Mouse (Mus musculus): ENCODE measurements around the gene Smc5. TPM values are rescaled to one million over a fixed set of nuclear protein-coding genes. Genes with fewer than 3 reads are reported as not detected.

Gene Smc5
- polyA plus RNA-seq, 1 experiment from 2014 or later, result 21.2 TPM

DNA sequence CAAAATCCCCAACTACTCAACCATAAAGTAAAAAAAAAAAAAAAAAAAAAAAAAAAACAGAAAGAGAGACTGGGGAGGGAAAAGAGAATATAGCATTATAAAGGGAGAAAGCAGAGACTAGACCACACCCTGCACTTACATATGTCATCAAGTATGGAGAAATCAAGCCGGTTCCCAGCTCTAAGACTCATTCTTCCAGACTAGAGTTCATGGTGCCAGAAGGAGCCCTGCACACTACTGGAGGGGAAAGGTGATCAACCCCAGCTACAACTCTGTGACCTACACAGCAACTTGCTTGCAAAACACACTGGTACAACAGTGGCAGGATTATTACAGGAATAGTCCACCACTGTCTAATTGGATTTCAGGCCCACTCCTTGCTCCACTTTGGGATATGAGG lies 84.0 kb downstream of the Smc5 start:
- H3K4me1 ChIP-seq (replicated peaks), result no peaks in the 10 kb centered on the region
- no peak for ATAC-seq (replicated peaks; ENCODE audit: insufficient number of reproducible peaks, insufficient read depth, low FRiP score, low read depth)
- H3K4me3 ChIP-seq, result no peak overlapping the region
- no peak overlapping the region for H3K9ac ChIP-seq
- H3K4me2 ChIP-seq, result no peak overlapping the region
- WGBS, result 21% methylated on average over 1 of the region's 1 CpGs
- H3K36me3 ChIP-seq, result no peaks in the 10 kb centered on the region; the same call in 1 of the 2 replicates
- no peaks in the 10 kb centered on the region for H3K9me3 ChIP-seq (replicated peaks)
- H3K27ac ChIP-seq, result no peak overlapping the region
- H3K27me3 ChIP-seq, result no peaks in the 10 kb centered on the region

GRCm38 (mm10) chr19:23188986-23189385 lies 84.7 kb downstream of the Smc5 start:
- H3K4me2 ChIP-seq, result no peak overlapping the region
- H3K27me3 ChIP-seq, result no peaks in the 10 kb centered on the region
- H3K9me3 ChIP-seq (replicated peaks), result no peaks in the 10 kb centered on the region
- H3K9ac ChIP-seq, result no peak overlapping the region
- H3K27ac ChIP-seq, result no peak overlapping the region
- ATAC-seq (replicated peaks; ENCODE audit: insufficient number of reproducible peaks, insufficient read depth, low FRiP score, low read depth), result no peak
- no peaks in the 10 kb centered on the region; the same call in 1 of the 2 replicates for H3K36me3 ChIP-seq
- no peaks in the 10 kb centered on the region for H3K4me1 ChIP-seq (replicated peaks)
- no peak overlapping the region for H3K4me3 ChIP-seq
- WGBS, result 85% methylated on average over 7 of the region's 7 CpGs

DNA sequence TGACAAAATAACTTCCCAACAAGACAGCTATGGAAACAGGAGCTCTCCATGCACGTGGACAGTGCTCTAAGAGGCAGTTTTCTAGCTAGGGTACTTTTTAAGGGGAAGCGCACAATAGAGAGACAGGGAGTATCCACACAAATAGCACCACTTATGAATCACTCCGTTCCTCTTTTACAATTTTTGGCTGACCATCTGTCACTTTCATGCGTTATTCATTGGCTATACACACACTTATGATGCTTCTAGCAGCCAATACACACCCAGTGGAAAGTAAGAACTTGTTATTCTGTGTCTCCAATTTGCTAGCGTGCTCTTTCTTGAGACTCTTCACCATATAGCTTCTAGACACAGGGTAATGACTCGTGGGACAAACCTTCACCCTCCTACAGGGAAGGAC lies 86.0 kb downstream of the Smc5 start:
- no peaks in the 10 kb centered on the region for H3K27me3 ChIP-seq
- no peak overlapping the region for H3K27ac ChIP-seq
- no peak overlapping the region for H3K4me3 ChIP-seq
- H3K4me2 ChIP-seq, result no peak overlapping the region
- 88% methylated on average over 6 of the region's 6 CpGs for WGBS
- no peak for ATAC-seq (replicated peaks; ENCODE audit: insufficient number of reproducible peaks, insufficient read depth, low FRiP score, low read depth)
- H3K9me3 ChIP-seq (replicated peaks), result no peaks in the 10 kb centered on the region
- no peaks in the 10 kb centered on the region; the same call in 1 of the 2 replicates for H3K36me3 ChIP-seq
- no peaks in the 10 kb centered on the region for H3K4me1 ChIP-seq (replicated peaks)
- H3K9ac ChIP-seq, result no peak overlapping the region

- Histone ChIP-seq H3K4me3 (no peak overlapping the region), H3K36me3 (no peaks in the 10 kb centered on the region), H3K4me1 (replicated peaks) (no peaks in the 10 kb centered on the region), H3K27me3 (no peaks in the 10 kb centered on the region), H3K9ac (no peak overlapping the region), H3K27ac (no peak overlapping the region), H3K4me2 (no peak overlapping the region), H3K9me3 (replicated peaks) (no peaks in the 10 kb centered on the region)
- ATAC-seq (replicated peaks; ENCODE audit: insufficient number of reproducible peaks, insufficient read depth, low FRiP score, low read depth), result no peak
- WGBS, result 82% methylated on average over 4 of the region's 4 CpGs
Measured at GRCm38 (mm10) chr19:23184068-23184467, 89.6 kb downstream of the Smc5 start.

GRCm38 (mm10) chr19:23183493-23183892 lies 90.2 kb downstream of the Smc5 start:
- ATAC-seq (replicated peaks; ENCODE audit: insufficient number of reproducible peaks, insufficient read depth, low FRiP score, low read depth), result no peak
- H3K9me3 ChIP-seq (replicated peaks), result no peaks in the 10 kb centered on the region
- H3K4me1 ChIP-seq (replicated peaks), result no peaks in the 10 kb centered on the region
- no peak overlapping the region for H3K4me2 ChIP-seq
- no peak overlapping the region for H3K9ac ChIP-seq
- H3K4me3 ChIP-seq, result no peak overlapping the region
- WGBS, result 93% methylated on average over 4 of the region's 4 CpGs
- no peaks in the 10 kb centered on the region for H3K27me3 ChIP-seq
- H3K27ac ChIP-seq, result no peak overlapping the region
- H3K36me3 ChIP-seq, result no peaks in the 10 kb centered on the region

- Histone ChIP-seq H3K27ac (no peak overlapping the region), H3K4me3 (no peak overlapping the region), H3K9me3 (replicated peaks) (no peaks in the 10 kb centered on the region), H3K36me3 (no peaks in the 10 kb centered on the region), H3K4me2 (no peak overlapping the region), H3K27me3 (no peaks in the 10 kb centered on the region), H3K9ac (no peak overlapping the region), H3K4me1 (replicated peaks) (no peaks in the 10 kb centered on the region)
- no peak for ATAC-seq (replicated peaks; ENCODE audit: insufficient number of reproducible peaks, insufficient read depth, low FRiP score, low read depth)
- WGBS, result 91% methylated on average over 3 of the region's 3 CpGs
Measured at GRCm38 (mm10) chr19:23178533-23178932, 95.2 kb downstream of the Smc5 start.

- 53% methylated on average over 2 of the region's 2 CpGs for WGBS
- no peaks in the 10 kb centered on the region for H3K9me3 ChIP-seq (replicated peaks)
- ATAC-seq (replicated peaks; ENCODE audit: insufficient number of reproducible peaks, insufficient read depth, low FRiP score, low read depth), result no peak
- H3K27me3 ChIP-seq, result no peaks in the 10 kb centered on the region
- H3K4me3 ChIP-seq, result no peak overlapping the region
- no peaks in the 10 kb centered on the region for H3K4me1 ChIP-seq (replicated peaks)
- H3K9ac ChIP-seq, result no peak overlapping the region
- no peak overlapping the region for H3K27ac ChIP-seq
- H3K4me2 ChIP-seq, result no peak overlapping the region
- H3K36me3 ChIP-seq, result no peaks in the 10 kb centered on the region
Measured at GRCm38 (mm10) chr19:23175511-23175910, 98.2 kb downstream of the Smc5 start.

- no peak for ATAC-seq (replicated peaks; ENCODE audit: insufficient number of reproducible peaks, insufficient read depth, low FRiP score, low read depth)
- H3K4me1 ChIP-seq (replicated peaks), result no peaks in the 10 kb centered on the region
- no peaks in the 10 kb centered on the region for H3K27me3 ChIP-seq
- H3K27ac ChIP-seq, result no peak overlapping the region
- no peaks in the 10 kb centered on the region for H3K36me3 ChIP-seq
- no peaks in the 10 kb centered on the region for H3K9me3 ChIP-seq (replicated peaks)
- no peak overlapping the region for H3K9ac ChIP-seq
- 61% methylated on average over 3 of the region's 3 CpGs for WGBS
- no peak overlapping the region for H3K4me3 ChIP-seq
- H3K4me2 ChIP-seq, result no peak overlapping the region
Measured at GRCm38 (mm10) chr19:23175090-23175489, 98.6 kb downstream of the Smc5 start.

- Histone ChIP-seq H3K4me2 (no peak overlapping the region), H3K9me3 (replicated peaks) (no peaks in the 10 kb centered on the region), H3K9ac (no peak overlapping the region), H3K4me1 (replicated peaks) (no peaks in the 10 kb centered on the region), H3K27me3 (no peaks in the 10 kb centered on the region), H3K27ac (no peak overlapping the region), H3K4me3 (no peak overlapping the region), H3K36me3 (no peaks in the 10 kb centered on the region)
- 95% methylated on average over 2 of the region's 2 CpGs for WGBS
- ATAC-seq (replicated peaks; ENCODE audit: insufficient number of reproducible peaks, insufficient read depth, low FRiP score, low read depth), result no peak
Measured at GRCm38 (mm10) chr19:23171136-23171535, 102.6 kb downstream of the Smc5 start.

DNA sequence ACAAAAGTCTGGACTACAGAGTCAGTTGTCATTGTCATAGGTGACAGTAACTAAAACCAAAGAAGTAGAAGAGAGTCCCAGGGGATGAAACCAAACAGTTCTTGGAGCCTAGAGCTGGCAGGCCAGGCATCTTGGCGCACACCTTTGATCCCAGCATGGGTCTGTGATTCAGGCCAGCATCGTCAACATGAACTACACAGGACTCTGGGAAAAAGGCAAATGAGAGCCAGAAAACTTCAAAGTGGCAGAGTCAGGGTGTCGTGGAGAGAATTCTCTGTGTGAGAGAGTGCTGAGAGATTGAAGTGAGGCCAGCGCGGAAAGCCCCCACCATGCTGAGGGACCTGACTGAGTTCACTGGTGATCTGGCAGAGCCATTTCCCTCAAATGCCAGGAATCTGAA lies 103.2 kb downstream of the Smc5 start:
- Histone ChIP-seq H3K9ac (no peak overlapping the region), H3K4me2 (no peak overlapping the region), H3K9me3 (replicated peaks) (no peaks in the 10 kb centered on the region), H3K4me1 (replicated peaks) (no peaks in the 10 kb centered on the region), H3K27ac (no peak overlapping the region), H3K36me3 (no peaks in the 10 kb centered on the region), H3K4me3 (no peak overlapping the region), H3K27me3 (no peaks in the 10 kb centered on the region)
- ATAC-seq (replicated peaks; ENCODE audit: insufficient number of reproducible peaks, insufficient read depth, low FRiP score, low read depth), result no peak
- 79% methylated on average over 5 of the region's 5 CpGs for WGBS

- Histone ChIP-seq H3K4me3 (no peak overlapping the region), H3K9ac (no peak overlapping the region), H3K4me2 (no peak overlapping the region), H3K36me3 (no peaks in the 10 kb centered on the region), H3K27ac (no peak overlapping the region), H3K4me1 (replicated peaks) (no peaks in the 10 kb centered on the region), H3K27me3 (no peaks in the 10 kb centered on the region), H3K9me3 (replicated peaks) (no peaks in the 10 kb centered on the region)
- 86% methylated on average over 2 of the region's 2 CpGs for WGBS
- no peak for ATAC-seq (replicated peaks; ENCODE audit: insufficient number of reproducible peaks, insufficient read depth, low FRiP score, low read depth)
Measured at GRCm38 (mm10) chr19:23169659-23170050, 104.0 kb downstream of the Smc5 start.

DNA sequence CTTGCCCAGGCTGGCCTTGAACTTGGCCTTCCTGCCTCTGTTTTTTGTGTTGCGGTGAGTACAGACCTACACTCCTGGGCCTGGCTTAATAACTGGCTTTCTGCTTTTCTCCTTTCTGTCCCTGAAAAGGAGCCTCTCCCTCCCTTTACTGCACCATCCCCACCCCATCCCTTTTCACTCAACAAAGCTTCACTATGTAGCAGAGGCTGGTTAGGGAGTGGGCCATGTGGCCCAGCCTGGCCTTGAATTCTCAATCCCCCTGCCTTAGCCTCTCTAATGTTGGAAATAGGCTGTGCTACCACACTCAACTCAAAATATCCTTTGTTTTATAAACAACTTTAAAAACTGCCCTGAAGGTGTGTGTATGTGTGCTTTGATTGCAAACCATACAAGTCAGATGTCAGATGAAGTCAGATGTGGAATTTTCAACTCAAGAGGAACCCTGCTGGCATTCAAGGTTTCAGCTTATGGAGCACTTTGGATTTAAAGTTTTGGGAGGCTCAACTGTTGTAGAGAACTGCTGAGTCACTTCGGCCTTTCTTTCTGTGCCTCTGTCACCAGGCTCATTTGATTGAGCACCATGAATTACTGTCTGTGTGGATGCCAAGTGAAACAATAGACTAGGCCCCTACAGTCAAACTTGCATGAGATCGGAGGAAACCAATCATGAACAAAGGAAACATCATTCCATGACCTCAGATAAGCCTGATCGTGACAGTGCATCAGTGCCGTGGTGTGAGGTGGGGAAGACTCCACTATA lies 104.6 kb downstream of the Smc5 start:
- no peak overlapping the region for H3K27ac ChIP-seq
- no peaks in the 10 kb centered on the region for H3K27me3 ChIP-seq
- 81% methylated on average over 5 of the region's 5 CpGs for WGBS
- H3K9me3 ChIP-seq (replicated peaks), result no peaks in the 10 kb centered on the region
- H3K4me3 ChIP-seq, result no peak overlapping the region
- ATAC-seq (replicated peaks; ENCODE audit: insufficient number of reproducible peaks, insufficient read depth, low FRiP score, low read depth), result no peak
- no peak overlapping the region for H3K9ac ChIP-seq
- H3K4me1 ChIP-seq (replicated peaks), result no peaks in the 10 kb centered on the region
- no peak overlapping the region for H3K4me2 ChIP-seq
- H3K36me3 ChIP-seq, result no peaks in the 10 kb centered on the region

All from heart, embryonic 15.5 days (tissue).